Mouse (Mus musculus): ENCODE measurements at regions not wholly inside any gene's neighbourhood (a gene's known extent, or its start where the extent isn't known, plus 50 kb on each side); places are given as distances from the start of the nearest gene placed in this dataset.

DNA sequence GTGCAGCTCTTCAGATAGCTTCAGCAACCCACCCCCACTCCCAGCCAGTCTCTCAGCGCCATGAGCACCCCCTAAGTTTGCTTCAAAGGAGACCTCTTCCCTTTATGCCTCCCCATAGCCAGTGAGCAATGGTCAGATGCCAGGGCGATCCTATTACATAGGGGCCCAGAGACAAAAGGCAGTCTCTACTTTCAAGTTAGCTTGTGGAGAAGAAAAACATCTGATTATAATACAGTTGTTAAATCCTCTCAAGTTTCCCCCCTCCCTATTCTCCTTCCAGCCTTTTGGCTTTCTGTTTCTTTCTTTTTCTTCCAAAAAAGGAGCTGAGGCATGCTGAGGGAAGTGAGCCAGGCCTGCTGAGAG is 116.3 kb upstream of the Klf14 start:
- TF ChIP-seq CTCF (IDR thresholded peaks at IDR 0.05; ENCODE audit: borderline replicate concordance, insufficient read depth, low read length) (no peak), POLR2A (IDR thresholded peaks at IDR 0.05; ENCODE audit: low read depth, low read length) (no peak)
